Mouse (Mus musculus) E14TG2a.4 (cell line): ENCODE data around the gene N4bp1.

Source experiments
- CTCF ChIP-seq: conservative IDR thresholded peaks from 2 replicates; pipeline ENCODE4 v1.5.1; 2014; ENCODE audit warnings: low read length
- NANOG ChIP-seq: IDR thresholded peaks from 2 replicates; pipeline ENCODE4 v1.6.1; 2014; ENCODE audit warnings: borderline replicate concordance, low read length, mixed read lengths
- POU5F1 ChIP-seq: IDR thresholded peaks from 2 replicates; pipeline ENCODE4 v1.6.1; 2014; ENCODE audit warnings: low read length, borderline replicate concordance

DNA sequence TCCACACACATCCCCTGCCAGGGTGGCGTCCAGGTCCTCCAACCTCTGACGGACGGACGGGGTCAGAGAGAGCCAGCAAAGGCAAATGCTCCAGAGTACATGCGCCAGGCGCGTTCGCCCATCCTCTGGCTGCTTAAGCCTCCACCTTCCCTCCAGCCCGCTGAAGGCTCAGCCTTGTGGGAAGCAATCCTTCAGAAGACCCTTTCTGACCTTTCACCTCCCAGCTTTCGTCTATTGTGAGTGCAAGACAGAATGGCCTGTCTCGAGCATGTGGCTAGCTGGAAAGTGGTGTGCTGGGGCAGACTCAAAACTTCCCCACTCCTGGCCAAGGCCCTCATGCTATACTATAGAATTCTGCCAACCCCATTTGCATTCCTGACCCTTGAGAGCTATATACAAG is 30.4 kb downstream of the N4bp1 start:
- TF ChIP-seq CTCF = no peak
- no peak for TF ChIP-seq NANOG
- no peak for TF ChIP-seq POU5F1
